Mouse (Mus musculus) cortical plate, adult 2 months (tissue): ENCODE data around the gene Itgae.

Experiments used
- CTCF ChIP-seq: fragments of 200-500 bp; IDR thresholded peaks from 2 replicates; pipeline ENCODE4 v1.5.1; 2011; ENCODE audit warnings: mild to moderate bottlenecking, control low read depth, low read length; ENCODE audit not compliant: insufficient read depth; ENCODE audit errors: extremely low read depth
- POLR2A ChIP-seq: fragments of 200-500 bp; IDR thresholded peaks from 2 replicates; pipeline ENCODE4 v1.6.1; 2011; ENCODE audit warnings: mild to moderate bottlenecking, low read length, control low read depth; ENCODE audit not compliant: insufficient read depth; ENCODE audit errors: extremely low read depth

GRCm38 (mm10) chr11:73185872-73186615 lies 95.7 kb downstream of the Itgae start:
- TF ChIP-seq CTCF (no peak), POLR2A (no peak)
